Mouse (Mus musculus) lung, postnatal 0 days (tissue): ENCODE measurements around the gene Zdhhc21.

Experiments
- CTCF ChIP-seq: IDR thresholded peaks from 2 replicates; pipeline ENCODE4 v1.5.1; 2016; ENCODE audit warnings: antibody characterized with exemption, mild to moderate bottlenecking
- EP300 ChIP-seq: IDR thresholded peaks from 2 replicates; pipeline ENCODE4 v1.6.1; 2016; ENCODE audit warnings: antibody characterized with exemption, mild to moderate bottlenecking, control low read depth

- TF ChIP-seq CTCF: no peak
- no peak for TF ChIP-seq EP300
These were observed 30.8 kb upstream of the Zdhhc21 start for GRCm38 (mm10) chr4:82890585-82890984.
